Mouse (Mus musculus): Measurements from ENCODE around the gene Zfp318.

Gene Zfp318

GRCm38 (mm10) chr17:46383294-46384060 is at the start of gene Zfp318:
Gene Zfp318, plus strand, starts transcription at chr17:46383731.
- in situ Hi-C loops (cut with MboI; ENCODE audit: unreplicated experiment in 2 of 2): no loop called here

DNA sequence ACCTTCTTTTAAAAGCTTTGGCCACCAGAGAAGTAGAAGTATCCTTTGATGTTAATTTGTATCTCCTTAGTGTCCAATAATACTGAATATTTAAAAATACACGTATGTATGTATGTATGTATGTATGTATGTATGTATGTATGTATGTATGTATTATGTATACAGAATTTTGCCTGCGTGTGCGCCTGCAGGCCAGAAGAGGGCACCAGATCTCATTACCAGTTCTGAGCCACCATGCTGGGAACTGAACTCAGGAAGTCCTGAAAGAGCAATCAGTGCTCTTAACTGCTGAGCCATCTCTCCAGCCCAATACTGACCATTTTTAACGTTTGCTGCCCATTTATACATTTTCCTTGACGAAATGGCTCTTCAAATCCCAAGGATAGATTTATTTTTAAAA is 47.1 kb upstream of the Zfp318 start:
- in situ Hi-C loops (cut with MboI; ENCODE audit: unreplicated experiment in 2 of 2): loop anchor here in 1 of 2 experiments (5.0 to 10.0 kb wide), 2 partner anchors 51 to 168 kb away; no protein-coding TSS in a partner anchor

DNA sequence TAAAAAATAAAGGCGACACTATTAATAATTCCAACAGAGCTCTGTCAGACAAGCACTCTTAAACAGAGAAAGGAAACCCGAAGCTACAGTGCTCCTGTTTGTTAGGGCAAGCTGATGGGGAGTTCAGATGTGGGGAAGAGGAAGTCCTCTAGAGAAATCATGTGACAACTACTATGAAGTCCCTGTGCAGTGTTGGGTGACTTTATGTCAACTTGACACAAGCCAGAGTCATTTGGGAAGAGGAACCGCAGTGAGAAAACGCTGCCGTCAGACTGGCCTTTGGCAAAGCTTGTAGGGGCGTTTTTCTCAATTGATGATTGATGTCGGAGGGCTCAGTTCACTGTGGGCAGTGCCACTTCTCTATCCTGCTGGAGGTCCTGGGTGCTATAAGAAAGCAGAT is 42.3 kb upstream of the Zfp318 start:
- in situ Hi-C loops (cut with MboI; ENCODE audit: unreplicated experiment in 2 of 2): no loop called here

- in situ Hi-C loops (cut with MboI; ENCODE audit: unreplicated experiment in 2 of 2): no loop called here
Measured at GRCm38 (mm10) chr17:46351026-46351700, 32.4 kb upstream of the Zfp318 start.

GRCm38 (mm10) chr17:46371783-46372182 is 11.7 kb upstream of the Zfp318 start:
- in situ Hi-C loops (cut with MboI; ENCODE audit: unreplicated experiment in 2 of 2): no loop called here

DNA sequence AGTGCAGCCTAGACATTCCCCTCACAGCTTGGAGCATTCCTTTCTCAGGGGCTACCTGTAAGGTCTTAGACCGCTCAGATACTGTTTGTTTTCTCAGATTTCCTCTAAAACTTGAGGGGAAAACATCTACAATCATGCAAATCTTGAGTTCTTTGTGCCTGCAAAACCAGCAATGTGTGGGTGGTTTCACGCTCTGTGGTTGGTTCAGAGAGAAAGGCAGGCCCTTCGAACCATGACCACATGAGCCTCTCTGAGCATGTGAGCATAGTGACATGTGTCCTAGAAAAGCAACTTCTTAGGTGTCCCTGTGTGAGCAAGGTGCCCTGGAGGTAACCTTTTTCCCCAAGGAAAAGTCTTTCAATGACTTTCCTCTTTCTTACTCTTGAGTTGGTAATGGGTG is 5.0 kb upstream of the Zfp318 start:
- in situ Hi-C loops (cut with MboI; ENCODE audit: unreplicated experiment in 2 of 2): no loop called here

GRCm38 (mm10) chr17:46384061-46384801 is 700 bp downstream of the Zfp318 start:
- in situ Hi-C loops (cut with MboI; ENCODE audit: unreplicated experiment in 2 of 2): no loop called here

DNA sequence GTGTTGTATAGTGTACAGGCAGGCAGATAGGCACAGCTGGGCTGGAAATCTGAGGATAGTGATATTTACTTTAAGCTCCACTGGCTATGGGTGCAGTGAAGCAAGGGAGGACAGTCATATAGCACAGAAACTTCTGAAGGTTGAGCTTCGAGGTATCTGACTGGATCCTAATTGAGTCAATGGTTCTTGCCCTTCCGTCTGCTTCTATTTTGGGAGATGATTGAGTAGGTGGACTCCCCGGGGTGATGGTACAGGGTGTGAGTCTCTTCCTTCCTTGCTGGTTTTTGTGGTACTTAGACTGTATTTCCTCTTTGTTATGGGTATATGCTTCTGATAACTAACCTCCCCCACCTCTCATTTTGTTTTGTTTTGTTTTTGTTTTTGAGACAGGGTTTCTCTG is 4.7 kb downstream of the Zfp318 start:
- in situ Hi-C loops (cut with MboI; ENCODE audit: unreplicated experiment in 2 of 2): loop anchor here in 1 of 2 experiments (5.0 kb wide), 1 partner anchor 51 kb away; no protein-coding TSS in a partner anchor

- in situ Hi-C loops (cut with MboI; ENCODE audit: unreplicated experiment in 2 of 2): loop anchor here (5.0 kb wide), 2 partner anchors 61 to 126 kb away; no protein-coding TSS in a partner anchor
Measured at GRCm38 (mm10) chr17:46393012-46393411, 9.5 kb downstream of the Zfp318 start.

DNA sequence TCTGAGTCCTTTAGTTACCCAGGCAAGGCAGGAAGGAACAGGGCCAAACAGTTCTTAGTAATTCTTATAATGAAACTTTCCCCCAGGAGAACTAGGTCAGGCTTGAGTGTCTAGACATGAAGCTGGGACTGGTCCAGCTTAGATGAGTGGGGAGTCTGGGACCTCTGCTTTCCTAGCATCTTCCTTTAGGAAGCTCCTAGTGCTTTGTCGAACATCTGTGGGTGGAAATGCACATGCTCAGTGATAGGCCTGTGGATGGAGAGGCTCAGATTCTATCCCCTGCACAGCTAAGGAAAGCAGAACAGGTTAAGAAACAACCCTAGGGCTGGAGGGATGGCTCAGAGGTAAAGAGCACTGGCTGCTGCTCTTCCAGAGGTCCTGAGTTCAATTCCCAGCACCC is 11.1 kb downstream of the Zfp318 start:
- in situ Hi-C loops (cut with MboI; ENCODE audit: unreplicated experiment in 2 of 2): loop anchor here (5.0 kb wide), 2 partner anchors 62 to 127 kb away; no protein-coding TSS in a partner anchor

DNA sequence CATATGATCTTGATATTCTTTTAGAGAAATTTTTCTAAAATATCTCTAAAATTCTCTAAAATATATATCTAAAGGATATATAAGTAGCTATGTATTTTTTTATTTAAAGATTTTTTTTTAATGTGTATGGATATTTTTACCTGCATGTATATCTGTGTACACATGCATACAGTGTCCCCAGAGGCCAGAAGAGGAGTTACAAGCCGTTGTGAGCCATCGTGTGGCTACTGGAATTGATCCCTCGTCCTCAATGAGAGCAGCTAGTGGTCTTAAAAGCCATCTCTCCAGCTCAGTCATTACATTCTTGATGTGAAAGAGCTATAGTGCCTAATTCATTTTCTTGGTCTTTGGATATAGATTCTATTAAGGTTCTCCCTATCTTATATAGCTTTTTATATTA is 24.9 kb downstream of the Zfp318 start:
- in situ Hi-C loops (cut with MboI; ENCODE audit: unreplicated experiment in 2 of 2): loop anchor here in 1 of 2 experiments (25.0 kb wide), 1 partner anchor 671 kb away; the partner anchor contains the start of gene 1600014C23Rik

- in situ Hi-C loops (cut with MboI; ENCODE audit: unreplicated experiment in 2 of 2): loop anchor here in 1 of 2 experiments (25.0 kb wide), 1 partner anchor 681 kb away; the partner anchor contains the start of gene 1600014C23Rik
Measured at GRCm38 (mm10) chr17:46418628-46419027, 35.1 kb downstream of the Zfp318 start.

DNA sequence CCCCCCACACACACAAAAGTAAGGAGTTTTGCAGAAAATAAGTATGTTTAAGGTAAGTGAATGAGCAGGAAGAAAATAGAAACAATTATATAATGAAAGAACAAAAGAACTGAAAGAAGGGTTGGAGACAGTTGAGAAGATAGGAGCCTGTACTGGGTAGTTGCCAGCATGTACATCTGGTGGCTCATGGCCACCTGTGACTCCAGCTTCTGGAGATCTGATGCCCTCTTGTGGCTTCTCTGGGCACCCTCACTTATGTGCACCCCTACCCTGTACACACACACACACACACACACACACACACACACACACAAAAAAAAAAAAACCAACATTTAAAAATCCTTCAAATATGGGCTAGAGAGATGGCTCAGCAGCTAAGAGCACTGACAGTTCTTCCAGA is 36.2 kb downstream of the Zfp318 start:
- in situ Hi-C loops (cut with MboI; ENCODE audit: unreplicated experiment in 2 of 2): loop anchor here in 1 of 2 experiments (25.0 kb wide), 1 partner anchor 682 kb away; the partner anchor contains the start of gene 1600014C23Rik

GRCm38 (mm10) chr17:46426496-46426895 is 43.0 kb downstream of the Zfp318 start:
- in situ Hi-C loops (cut with MboI; ENCODE audit: unreplicated experiment in 2 of 2): no loop called here

DNA sequence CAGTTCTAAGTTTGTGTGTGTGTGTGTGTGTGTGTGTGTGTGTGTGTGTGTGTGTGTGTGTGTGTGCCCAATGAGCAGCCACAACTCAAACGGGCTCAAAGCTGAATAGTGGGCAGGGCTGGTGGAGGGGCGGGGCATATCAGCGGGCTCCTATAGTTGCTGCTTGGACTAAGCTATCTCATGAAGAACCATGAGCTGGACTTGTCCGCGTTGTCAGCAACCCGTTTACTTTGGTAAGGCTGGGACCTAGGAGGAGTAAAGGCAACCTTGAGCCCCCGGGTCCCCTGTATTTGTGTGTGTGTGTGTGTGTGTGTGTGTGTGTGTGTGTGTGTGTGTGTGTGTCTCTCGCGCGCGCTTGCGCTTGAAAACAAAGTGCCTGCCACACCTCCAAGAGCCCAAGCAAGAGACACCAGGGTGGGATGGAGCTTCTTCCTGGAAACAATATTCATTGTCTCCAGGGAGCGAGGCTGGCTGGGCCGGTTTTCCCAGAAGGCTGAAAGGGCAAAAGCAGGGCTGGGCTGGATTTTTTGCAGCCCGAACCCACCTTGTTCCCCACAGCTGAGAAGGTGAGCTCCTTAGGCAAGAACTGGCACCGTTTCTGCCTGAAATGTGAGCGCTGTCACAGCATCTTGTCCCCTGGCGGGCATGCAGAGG is 45.4 kb downstream of the Zfp318 start, which contains the start of gene Crip3:
Crip3 (plus strand) TSS at position 166 of the 654 bp plus-strand sequence.
- in situ Hi-C loops (cut with MboI; ENCODE audit: unreplicated experiment in 2 of 2): no loop called here

GRCm38 (mm10) chr17:46433627-46434026 is 50.1 kb downstream of the Zfp318 start:
- in situ Hi-C loops (cut with MboI; ENCODE audit: unreplicated experiment in 2 of 2): no loop called here

GRCm38 (mm10) chr17:46436672-46437366 is 53.3 kb downstream of the Zfp318 start:
- in situ Hi-C loops (cut with MboI; ENCODE audit: unreplicated experiment in 2 of 2): loop anchor here (5.0 kb wide), 2 partner anchors 70 to 75 kb away; no protein-coding TSS in a partner anchor

- in situ Hi-C loops (cut with MboI; ENCODE audit: unreplicated experiment in 2 of 2): loop anchor here (5.0 kb wide), 2 partner anchors 69 to 74 kb away; no protein-coding TSS in a partner anchor
Measured at GRCm38 (mm10) chr17:46438298-46438873, 54.9 kb downstream of the Zfp318 start, which contains the start of gene Slc22a7. Gene Slc22a7, minus strand, starts transcription at chr17:46438457.

DNA sequence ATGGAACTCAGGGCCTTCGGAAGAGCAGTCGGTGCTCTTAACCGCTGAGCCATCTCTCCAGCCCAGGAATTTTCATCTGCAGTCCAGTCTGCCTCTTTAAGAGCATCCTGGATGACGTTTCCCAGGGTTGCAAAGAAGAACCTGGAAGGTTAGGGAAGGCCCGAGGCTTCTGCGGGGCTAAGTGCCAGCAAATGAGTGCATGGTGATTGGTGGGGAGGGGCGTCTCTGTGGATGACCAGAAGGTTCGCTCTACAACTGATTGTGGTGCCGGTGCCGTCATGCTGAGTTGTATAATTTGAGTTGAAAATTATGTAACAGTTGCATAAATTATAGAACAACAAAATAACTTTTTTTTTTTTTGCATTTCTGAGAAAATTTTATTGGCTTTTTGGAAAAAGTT is 55.6 kb downstream of the Zfp318 start:
- in situ Hi-C loops (cut with MboI; ENCODE audit: unreplicated experiment in 2 of 2): loop anchor here (5.0 kb wide), 2 partner anchors 68 to 73 kb away; no protein-coding TSS in a partner anchor
